Comparison of ENCODE assay signal across 17 mouse cellular contexts in genomic region chr5:118045385-118045784, GRCm38 (mm10). TPM values are rescaled to one million over a fixed set of nuclear protein-coding genes. Genes with fewer than 3 reads are reported as not detected.
DNase-seq lines count a peak whose midpoint lies in the region; ATAC-seq and TF ChIP-seq lines count a peak whose summit lies in the region.
"Had no signal": no experiment of that assay in that cellular context is flagged by ENCODE, and none has a peak within 500 bp of the region (broad histone marks: within the 10 kb centered on the region; RNA-seq: fewer than 3 reads in every experiment).

No protein-coding gene starts in this region.

- DNase-seq in cerebellum, adult 2 months = no peak
- DNase-seq in cerebellum, postnatal 4 days (ENCODE audit: low spot score in 2 of 2) = no peak
- peak; percentile 78 for DNase-seq in induced T-regulatory cell, adult 2 months (ENCODE audit: low read depth)
- no peak for DNase-seq in embryo, embryonic 11 days
- DNase-seq in midbrain, embryonic 10.5 days (ENCODE audit: low spot score) = no peak
- no peak for DNase-seq in thymus, postnatal 4 days
- DNase-seq: adrenal gland, postnatal 10 days; gastrocnemius, postnatal 25 days; heart, adult 2 months; heart, postnatal 4 days had no signal

- no peaks in the 10 kb centered on the region for H3K27me3 ChIP-seq in cerebellum, adult 2 months (ENCODE audit: control insufficient read depth, insufficient read depth, low read length)
- H3K27me3 ChIP-seq in midbrain, embryonic 10.5 days (ENCODE audit: low read depth, poor library complexity, severe bottlenecking) = no peaks in the 10 kb centered on the region
- H3K27me3 ChIP-seq: heart, embryonic 13.5 days; intestine, embryonic 15.5 days had no signal

- no peak for TF ChIP-seq CTCF in cerebellum, adult 2 months (IDR thresholded peaks at IDR 0.05; ENCODE audit: borderline replicate concordance, insufficient read depth, low read depth, low read length)

- H3K36me3 ChIP-seq in midbrain, embryonic 10.5 days = no peaks in the 10 kb centered on the region
- H3K36me3 ChIP-seq: forebrain, embryonic 10.5 days; heart, embryonic 10.5 days; heart, embryonic 13.5 days; intestine, embryonic 15.5 days had no signal

- H3K4me3 ChIP-seq in cerebellum, adult 2 months (replicated peaks; ENCODE audit: insufficient read depth, low read depth, low read length) = no peak overlapping the region
- H3K4me3 ChIP-seq in midbrain, embryonic 10.5 days = no peak overlapping the region
- H3K4me3 ChIP-seq: forebrain, embryonic 10.5 days; heart, adult 2 months; heart, embryonic 10.5 days; heart, embryonic 13.5 days; intestine, embryonic 15.5 days had no signal

- peak overlapping the region; percentile 61; the same call in 1 of the 2 replicates for H3K27ac ChIP-seq in cerebellum, adult 2 months (ENCODE audit: insufficient read depth, low read length)
- no peak overlapping the region for H3K27ac ChIP-seq in midbrain, embryonic 10.5 days (replicated peaks)
- H3K27ac ChIP-seq: forebrain, embryonic 10.5 days; heart, adult 2 months; heart, embryonic 10.5 days; heart, embryonic 13.5 days; hindbrain, embryonic 14.5 days; hindbrain, postnatal 0 days; intestine, embryonic 15.5 days had no signal

- 86% methylated on average over 9 of the region's 9 CpGs for WGBS in cerebellum, adult 2 months
- whole genome bisulfite sequencing in midbrain, embryonic 10.5 days = 92% methylated on average over 9 of the region's 9 CpGs

- no peak for TF ChIP-seq POLR2A in cerebellum, adult 2 months (IDR thresholded peaks at IDR 0.05; ENCODE audit: borderline replicate concordance, insufficient read depth, low read length)

- 0 out of 2 replicates have a peak, but pooled peaks cover 4% of the 10 kb centered on the region for H3K9me3 ChIP-seq in midbrain, embryonic 10.5 days (replicated peaks)
- H3K9me3 ChIP-seq: forebrain, embryonic 10.5 days; heart, embryonic 10.5 days; heart, embryonic 13.5 days; intestine, embryonic 15.5 days had no signal

- ATAC-seq in CD4-positive, CD25-positive, alpha-beta regulatory T cell, adult 4 months = peak; percentile 86
- ATAC-seq: hindbrain, postnatal 0 days; intestine, embryonic 15.5 days had no signal

- peaks cover 40% of the 10 kb centered on the region for H3K4me1 ChIP-seq in cerebellum, adult 2 months (ENCODE audit: control insufficient read depth, insufficient read depth, low read length)
- no peaks in the 10 kb centered on the region for H3K4me1 ChIP-seq in midbrain, embryonic 10.5 days
- H3K4me1 ChIP-seq: forebrain, embryonic 10.5 days; intestine, embryonic 15.5 days had no signal

RNA-seq across cellular contexts. Expression of gene Tesc, which starts 17.8 kb away (rescaled TPM):
- 95.4 and 102 TPM in 2 replicates for polyA plus RNA-seq in cerebellum, adult 2 months (2012; rRNA removed)
- polyA plus RNA-seq in CD4-positive, CD25-positive, alpha-beta regulatory T cell, adult 4 months (2017; shearing (Covaris generic)) = 1 to 10 TPM; 2.9 to 7.7 TPM
- 0.82 and 0.90 TPM in 2 replicates for polyA plus RNA-seq in midbrain, embryonic 10.5 days (2016; fragmentation: Nextera tagmentation; extraction: Ambion mirVana)

Comparison
In these comparisons a context has a peak if more than half of its experiments do, and no peak if none do; other contexts are left out.
1. RNA of gene Tesc, which starts 17.8 kb away (polyA plus RNA-seq): 95.4 to 102 TPM in cerebellum, adult 2 months; 2.9 to 7.7 TPM in CD4-positive, CD25-positive, alpha-beta regulatory T cell, adult 4 months and 0.82 to 0.90 TPM in midbrain, embryonic 10.5 days; every median in the first group is over 10 times any median in the second.